Mouse (Mus musculus) stomach, embryonic 14.5 days (tissue): Measurements from ENCODE around the gene Dhrs1. TPM values are rescaled to one million over a fixed set of nuclear protein-coding genes. Genes with fewer than 3 reads are reported as not detected.
A peak's percentile ranks its signal among the peaks of the same experiment; 100 is the strongest.

ENCODE experiments used
- ATAC-seq: fragments of 200-750 bp; cut with Nextera tagmentation; 2 replicates; pipeline ENCODE4 v1.8.0; 2017; ENCODE audit warnings: low read depth, moderate TSS enrichment; ENCODE audit not compliant: insufficient number of reproducible peaks, insufficient read depth, low FRiP score
- H3K27ac ChIP-seq: fragments of 300-500 bp; sonication (generic); 2 replicates; pipeline ENCODE4 v1.5.1; 2014; ENCODE audit warnings: mild to moderate bottlenecking, low read length, moderate library complexity, mixed read lengths
- H3K27me3 ChIP-seq: fragments of 300-500 bp; sonication (generic); 2 replicates; pipeline ENCODE4 v1.6.1; 2014; ENCODE audit warnings: low read length, control low read depth, mixed read lengths; ENCODE audit not compliant: control insufficient read depth, insufficient read depth
- H3K36me3 ChIP-seq: fragments of 300-500 bp; sonication (generic); 2 replicates; pipeline ENCODE4 v1.6.1; 2014; ENCODE audit warnings: mild to moderate bottlenecking, control low read depth, low read length, moderate library complexity, mixed read lengths; ENCODE audit not compliant: control insufficient read depth, insufficient read depth
- H3K4me1 ChIP-seq: fragments of 300-500 bp; sonication (generic); 2 replicates; pipeline ENCODE4 v1.6.1; 2014; ENCODE audit warnings: low read length, control low read depth, mixed read lengths; ENCODE audit not compliant: control insufficient read depth, insufficient read depth
- H3K4me2 ChIP-seq: fragments of 300-500 bp; sonication (generic); replicated peaks from 2 replicates; pipeline ENCODE4 v1.6.1; 2014; ENCODE audit warnings: low read depth, low read length, control low read depth
- H3K4me3 ChIP-seq: fragments of 300-500 bp; sonication (generic); 2 replicates; pipeline ENCODE4 v1.5.1; 2014; ENCODE audit warnings: low read depth, low read length, control low read depth
- H3K9ac ChIP-seq: fragments of 300-500 bp; sonication (generic); replicated peaks from 2 replicates; pipeline ENCODE4 v1.6.1; 2014; ENCODE audit warnings: low read depth, mild to moderate bottlenecking, control low read depth, low read length, moderate library complexity, mixed read lengths
- H3K9me3 ChIP-seq: fragments of 300-500 bp; sonication (generic); 2 replicates; pipeline ENCODE4 v1.6.1; 2016; ENCODE audit warnings: low read depth, low read length, control low read depth; ENCODE audit not compliant: control insufficient read depth
- WGBS: fragments of 180-500 bp; shearing (Covaris S2); extraction: QIAGEN DNeasy Blood & Tissue Kit; methylation state at CpG from one replicate; pipeline ENCODE4 v1.1.7; 2014; 5-methylcytosine and 5-hydroxymethylcytosine counted together
- polyA plus RNA-seq: library from polyadenylated mRNA; unstranded; fragments of >200 nt; fragmentation: Nextera tagmentation; extraction: Ambion mirVana; gene quantifications from 2 replicates; pipeline ENCODE4 v1.2.1, GENCODE M21; 2014

Gene Dhrs1
- polyA plus RNA-seq, 1 experiment from 2014 or later = 83.0 TPM

- Histone ChIP-seq H3K9me3 (no peaks in the 10 kb centered on the region), H3K27ac (no peak overlapping the region), H3K9ac (no peak overlapping the region), H3K4me2 (no peak overlapping the region), H3K36me3 (no peaks in the 10 kb centered on the region), H3K4me3 (no peak overlapping the region), H3K27me3 (no peaks in the 10 kb centered on the region), H3K4me1 (peaks cover 5% of the 10 kb centered on the region)
- 51% methylated on average over 7 of the region's 7 CpGs for WGBS
- no peak for ATAC-seq
These were observed 31.2 kb upstream of the Dhrs1 start for GRCm38 (mm10) chr14:55776711-55777110.

- Histone ChIP-seq H3K27me3 (peaks cover 12% of the 10 kb centered on the region; the same call in 1 of the 2 replicates), H3K36me3 (no peaks in the 10 kb centered on the region), H3K4me2 (no peak overlapping the region), H3K4me1 (0 out of 2 replicates have a peak, but pooled peaks cover 5% of the 10 kb centered on the region), H3K27ac (no peak overlapping the region), H3K9ac (no peak overlapping the region), H3K4me3 (no peak overlapping the region), H3K9me3 (no peaks in the 10 kb centered on the region)
- no peak for ATAC-seq
- WGBS = 73% methylated on average over 16 of the region's 16 CpGs
These were observed 23.7 kb upstream of the Dhrs1 start for GRCm38 (mm10) chr14:55769087-55769703.

GRCm38 (mm10) chr14:55768555-55768954 is 23.1 kb upstream of the Dhrs1 start:
- Histone ChIP-seq H3K27ac (no peak overlapping the region), H3K27me3 (peaks cover 12% of the 10 kb centered on the region; the same call in 1 of the 2 replicates), H3K4me2 (no peak overlapping the region), H3K9ac (no peak overlapping the region), H3K9me3 (no peaks in the 10 kb centered on the region), H3K4me1 (0 out of 2 replicates have a peak, but pooled peaks cover 5% of the 10 kb centered on the region), H3K36me3 (no peaks in the 10 kb centered on the region), H3K4me3 (no peak overlapping the region)
- ATAC-seq = no peak
- WGBS = 90% methylated on average over 6 of the region's 6 CpGs

- no peak overlapping the region for H3K27ac ChIP-seq
- peak overlapping the region; percentile 34 for H3K4me3 ChIP-seq
- 0 out of 2 replicates have a peak, but pooled peaks cover 5% of the 10 kb centered on the region for H3K4me1 ChIP-seq
- no peaks in the 10 kb centered on the region for H3K9me3 ChIP-seq
- 13% methylated on average over 52 of the region's 52 CpGs for WGBS
- no peaks in the 10 kb centered on the region for H3K36me3 ChIP-seq
- H3K4me2 ChIP-seq = peak overlapping the region; percentile 70
- H3K27me3 ChIP-seq = peaks cover 12% of the 10 kb centered on the region; the same call in 1 of the 2 replicates
- ATAC-seq = peak; percentile 70; the same call in 1 of the 2 replicates
- H3K9ac ChIP-seq = peak overlapping the region; percentile 25; the same call in 1 of the 2 replicates
These were observed 22.3 kb upstream of the Dhrs1 start for GRCm38 (mm10) chr14:55767519-55768414.

GRCm38 (mm10) chr14:55765696-55766095 is 20.2 kb upstream of the Dhrs1 start, which contains the start of gene Ltb4r1:
Ltb4r1 (plus strand) TSS chr14:55765962.
- no peak within 1 kb of the TSS for H3K9ac ChIP-seq
- H3K4me1 ChIP-seq = peaks cover 9% of the 10 kb centered on the region; the same call in 1 of the 2 replicates
- H3K27me3 ChIP-seq = peaks cover 19% of the 10 kb centered on the region; the same call in 1 of the 2 replicates
- H3K36me3 ChIP-seq = no peaks in the 10 kb centered on the region
- H3K9me3 ChIP-seq = no peaks in the 10 kb centered on the region
- ATAC-seq = no peak
- WGBS = 58% methylated on average over 4 of the region's 4 CpGs
- H3K4me2 ChIP-seq = no peak within 1 kb of the TSS
- no peak within 1 kb of the TSS for H3K4me3 ChIP-seq
- no peak within 1 kb of the TSS for H3K27ac ChIP-seq

GRCm38 (mm10) chr14:55763166-55763565 is 17.7 kb upstream of the Dhrs1 start:
- WGBS = 62% methylated on average over 7 of the region's 7 CpGs
- Histone ChIP-seq H3K4me3 (no peak overlapping the region), H3K36me3 (no peaks in the 10 kb centered on the region), H3K9me3 (no peaks in the 10 kb centered on the region), H3K27ac (no peak overlapping the region), H3K4me2 (peak overlapping the region; percentile 98; the same call in 1 of the 2 replicates), H3K27me3 (peaks cover 17% of the 10 kb centered on the region; the same call in 1 of the 2 replicates), H3K4me1 (peaks cover 11% of the 10 kb centered on the region; the same call in 1 of the 2 replicates), H3K9ac (no peak overlapping the region)
- ATAC-seq = no peak

- H3K9me3 ChIP-seq = no peaks in the 10 kb centered on the region
- H3K4me3 ChIP-seq = peak overlapping the region; percentile 47
- H3K36me3 ChIP-seq = no peaks in the 10 kb centered on the region
- H3K27me3 ChIP-seq = peaks cover 13% of the 10 kb centered on the region; the same call in 1 of the 2 replicates
- peaks cover 6% of the 10 kb centered on the region; the same call in 1 of the 2 replicates for H3K4me1 ChIP-seq
- no peak overlapping the region for H3K27ac ChIP-seq
- peak overlapping the region; percentile 63 for H3K9ac ChIP-seq
- WGBS = under 1% methylated on average over 77 of the region's 77 CpGs
- ATAC-seq = peak; percentile 44
- H3K4me2 ChIP-seq = peak overlapping the region; percentile 98
These were observed 16.7 kb upstream of the Dhrs1 start for GRCm38 (mm10) chr14:55762001-55762821.
